Mouse (Mus musculus) spleen, adult 2 months (tissue): ENCODE results near the gene Rcor1.

Experiments used
- CTCF ChIP-seq: fragments of 200-500 bp; IDR thresholded peaks from 2 replicates; pipeline ENCODE4 v1.5.1; 2011; ENCODE audit warnings: mild to moderate bottlenecking, inconsistent platforms; ENCODE audit not compliant: insufficient read depth, insufficient read length, insufficient replicate concordance; ENCODE audit errors: extremely low read depth
- POLR2A ChIP-seq: fragments of 200-500 bp; IDR thresholded peaks from 2 replicates; pipeline ENCODE4 v1.6.1; 2011; ENCODE audit warnings: low read depth, low read length, inconsistent platforms

DNA sequence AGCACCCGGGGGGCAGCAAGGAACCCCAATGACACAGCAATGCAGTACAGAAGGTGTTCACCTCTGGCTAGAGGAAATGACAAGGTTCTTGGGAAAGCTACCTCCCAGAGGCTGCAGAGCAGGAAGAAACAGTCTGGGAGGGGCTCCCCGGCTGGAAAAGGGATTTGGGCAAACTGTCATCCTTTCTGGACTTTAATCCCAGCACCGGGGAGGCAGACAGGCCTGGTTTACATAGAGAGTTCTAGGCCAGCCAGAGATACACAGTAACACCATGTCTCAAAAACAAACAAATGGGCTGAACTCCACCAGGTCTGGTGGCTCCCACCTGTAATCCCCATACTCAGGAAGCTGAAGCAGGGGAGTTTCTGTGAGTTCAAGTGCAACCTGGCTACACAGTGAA, 45.9 kb upstream of the Rcor1 start:
- TF ChIP-seq CTCF = no peak
- no peak for TF ChIP-seq POLR2A
